Mouse (Mus musculus) myocyte (in vitro differentiated cells): ENCODE data around the gene Adarb2. TPM values are rescaled to one million over a fixed set of nuclear protein-coding genes. Genes with fewer than 3 reads are reported as not detected.

ENCODE experiments used
- H3K27me3 ChIP-seq: one replicate; pipeline ENCODE4 v1.6.1; 2011; ENCODE audit not compliant: control insufficient read depth, insufficient read depth, insufficient read length
- H3K36me3 ChIP-seq: one replicate; pipeline ENCODE4 v1.6.1; 2011; ENCODE audit not compliant: control insufficient read depth, insufficient read depth
- H3K4me2 ChIP-seq: one replicate; pipeline ENCODE4 v1.6.1; 2011; ENCODE audit warnings: low read depth, control low read depth
- H3K4me3 ChIP-seq: one replicate; pipeline ENCODE4 v1.5.1; 2011; ENCODE audit warnings: mild to moderate bottlenecking, control low read depth, moderate library complexity
- H3K79me2 ChIP-seq: one replicate; pipeline ENCODE4 v1.6.1; 2011; ENCODE audit not compliant: control insufficient read depth, insufficient read depth
- H3ac ChIP-seq: one replicate; pipeline ENCODE4 v1.6.1; 2011; ENCODE audit not compliant: control insufficient read depth, insufficient read length
- CEBPB ChIP-seq: IDR thresholded peaks from 2 replicates; pipeline ENCODE4 v1.6.1; 2011; ENCODE audit warnings: mild to moderate bottlenecking, moderate library complexity; ENCODE audit not compliant: poor library complexity, insufficient read depth, severe bottlenecking
- E2F4 ChIP-seq: IDR thresholded peaks from one replicate; pipeline ENCODE4 v1.6.1; 2011; ENCODE audit warnings: mild to moderate bottlenecking, control low read depth, moderate library complexity; ENCODE audit not compliant: insufficient read depth
- MAX ChIP-seq: IDR thresholded peaks from one replicate; pipeline ENCODE4 v1.6.1; 2011; ENCODE audit warnings: low read depth, mild to moderate bottlenecking, control low read depth
- MYOD1 ChIP-seq, 3 experiments: IDR thresholded peaks; one replicate each; pipeline ENCODE4 v1.6.1; 2011; ENCODE audit warnings: control low read depth in 2 of 3, low read depth in 2 of 3, mild to moderate bottlenecking in 2 of 3, moderate library complexity in 1 of 3; ENCODE audit not compliant: insufficient read length in 2 of 3, control insufficient read depth in 1 of 3
- MYOG ChIP-seq, 3 experiments: IDR thresholded peaks; one replicate each; pipeline ENCODE4 v1.6.1; 2011; ENCODE audit warnings: control low read depth in 2 of 3, low read depth in 2 of 3, mild to moderate bottlenecking in 2 of 3; ENCODE audit not compliant: insufficient read length in 2 of 3, control insufficient read depth in 1 of 3, insufficient read depth in 1 of 3
- POLR2A ChIP-seq: IDR thresholded peaks from one replicate; pipeline ENCODE4 v1.6.1; 2011; ENCODE audit warnings: low read depth, mild to moderate bottlenecking, control low read depth, moderate library complexity; ENCODE audit not compliant: insufficient read length
- POLR2AphosphoS2 ChIP-seq: IDR thresholded peaks from one replicate; pipeline ENCODE4 v1.6.1; 2011; ENCODE audit warnings: low read depth, control low read depth; ENCODE audit not compliant: insufficient read length
- REST ChIP-seq: IDR thresholded peaks from one replicate; pipeline ENCODE4 v1.6.1; 2011; ENCODE audit warnings: mild to moderate bottlenecking, control low read depth, moderate library complexity; ENCODE audit not compliant: insufficient read depth, insufficient read length
- SRF ChIP-seq: IDR thresholded peaks from one replicate; pipeline ENCODE4 v1.6.1; 2011; ENCODE audit warnings: low read depth; ENCODE audit not compliant: control insufficient read depth, insufficient read length
- TCF12 ChIP-seq: IDR thresholded peaks from one replicate; pipeline ENCODE4 v1.6.1; 2011; ENCODE audit warnings: mild to moderate bottlenecking, control low read depth; ENCODE audit not compliant: poor library complexity, insufficient read depth, severe bottlenecking
- TCF3 ChIP-seq: IDR thresholded peaks from one replicate; pipeline ENCODE4 v1.6.1; 2011; ENCODE audit warnings: low read depth, control low read depth; ENCODE audit not compliant: insufficient read length
- USF1 ChIP-seq: IDR thresholded peaks from one replicate; pipeline ENCODE4 v1.6.1; 2011; ENCODE audit warnings: low read depth, mild to moderate bottlenecking, control low read depth, moderate library complexity
- polyA plus RNA-seq: library from polyadenylated mRNA; unstranded; fragments of >200 nt; fragmentation: generic; extraction: Trizol; gene quantifications from one replicate; pipeline ENCODE4 v1.2.1, GENCODE M21; 2012; ENCODE audit warnings: missing spikeins

Adarb2 gene
- polyA plus RNA-seq, 1 experiment = not detected

DNA sequence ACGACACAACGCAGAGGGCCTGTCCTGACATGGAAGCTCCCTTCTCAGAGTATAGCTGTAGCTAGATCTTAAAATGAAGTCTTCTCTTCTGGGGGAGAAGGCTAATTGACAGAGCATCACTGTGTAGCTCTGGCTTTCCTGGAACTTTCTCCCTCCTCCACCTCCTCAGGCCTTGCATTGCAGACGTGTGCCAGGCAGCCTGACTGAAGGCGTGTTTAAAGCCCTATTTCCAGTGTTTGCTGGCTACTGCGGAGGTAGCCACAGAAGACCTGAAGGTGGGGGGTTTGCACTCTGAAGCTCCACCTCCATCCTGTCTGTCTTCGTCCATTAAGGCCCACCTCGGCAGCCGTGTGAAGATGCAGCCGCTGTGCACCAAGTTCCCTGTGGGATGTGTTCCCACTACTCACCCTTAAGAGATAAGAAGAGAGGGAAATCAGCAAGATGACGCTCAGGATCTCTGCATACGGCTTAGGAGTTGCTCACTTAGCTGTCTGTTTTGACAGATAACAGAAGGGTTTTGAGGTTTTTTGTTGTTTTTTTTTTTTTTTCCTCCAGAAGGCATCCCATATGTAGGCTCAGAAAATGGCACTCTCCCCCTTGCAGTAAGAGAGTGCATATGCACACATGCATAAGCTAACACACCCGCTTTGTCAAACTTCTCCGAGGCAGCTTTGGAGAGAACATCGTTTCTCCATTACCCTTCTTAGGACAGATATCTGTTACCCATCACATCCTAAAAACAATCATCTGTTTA lies 581.8 kb downstream of the Adarb2 start:
- no peak for TF ChIP-seq TCF3
- no peak for TF ChIP-seq MYOG (IDR thresholded peaks at IDR 0.05; ENCODE audit: control insufficient read depth in 1 of 3, insufficient read depth in 1 of 3, insufficient read length in 2 of 3, low read depth in 2 of 3)
- TF ChIP-seq REST = no peak
- no peak for TF ChIP-seq USF1
- Histone ChIP-seq H3K36me3 (no peaks in the 10 kb centered on the region), H3K4me2 (no peak overlapping the region), H3K27me3 (no peaks in the 10 kb centered on the region), H3ac (no peak overlapping the region), H3K4me3 (no peak overlapping the region), H3K79me2 (no peaks in the 10 kb centered on the region)

- H3K4me3 ChIP-seq = no peak overlapping the region
- TF ChIP-seq E2F4 (no peak), POLR2A (no peak), REST (no peak), TCF12 (no peak), POLR2AphosphoS2 (no peak), SRF (no peak), MAX (no peak), TCF3 (no peak), USF1 (no peak), MYOG (IDR thresholded peaks at IDR 0.05; ENCODE audit: control insufficient read depth in 1 of 3, insufficient read depth in 1 of 3, insufficient read length in 2 of 3, low read depth in 2 of 3) (no peak), CEBPB (no peak), MYOD1 (IDR thresholded peaks at IDR 0.05; ENCODE audit: control insufficient read depth in 1 of 3, insufficient read length in 2 of 3, low read depth in 2 of 3) (no peak)
- no peaks in the 10 kb centered on the region for H3K36me3 ChIP-seq
- no peaks in the 10 kb centered on the region for H3K27me3 ChIP-seq
- no peak overlapping the region for H3ac ChIP-seq
- H3K4me2 ChIP-seq = no peak overlapping the region
- no peaks in the 10 kb centered on the region for H3K79me2 ChIP-seq
These were observed 582.5 kb downstream of the Adarb2 start for GRCm38 (mm10) chr13:8785185-8785584.

GRCm38 (mm10) chr13:8793217-8793616 lies 590.6 kb downstream of the Adarb2 start:
- no peak overlapping the region for H3K4me2 ChIP-seq
- H3K4me3 ChIP-seq = no peak overlapping the region
- no peak for TF ChIP-seq MYOD1 (IDR thresholded peaks at IDR 0.05; ENCODE audit: control insufficient read depth in 1 of 3, insufficient read length in 2 of 3, low read depth in 2 of 3)
- TF ChIP-seq USF1 = no peak
- TF ChIP-seq TCF3 = no peak
- TF ChIP-seq POLR2A = no peak
- no peak for TF ChIP-seq SRF
- no peak for TF ChIP-seq CEBPB
- no peaks in the 10 kb centered on the region for H3K36me3 ChIP-seq
- H3K27me3 ChIP-seq = no peaks in the 10 kb centered on the region
- H3ac ChIP-seq = no peak overlapping the region
- no peaks in the 10 kb centered on the region for H3K79me2 ChIP-seq

DNA sequence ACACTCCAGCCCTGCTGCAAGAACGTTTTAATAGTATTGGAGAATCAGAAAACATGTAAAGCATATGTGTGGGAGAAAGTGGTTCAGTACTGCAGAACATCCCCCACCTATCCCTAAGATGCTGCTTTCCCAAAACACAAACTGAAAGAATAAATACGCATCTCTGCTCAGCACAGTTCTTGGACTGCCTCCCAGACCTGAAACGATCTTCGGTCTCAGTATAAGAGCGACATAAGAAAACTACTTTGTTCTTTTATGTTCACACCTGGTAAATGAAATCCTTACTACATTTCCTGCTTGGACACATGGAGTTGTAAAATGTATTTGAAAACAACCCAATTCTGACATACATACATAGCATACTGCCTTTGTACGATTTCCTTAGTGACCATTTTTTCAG lies 597.9 kb downstream of the Adarb2 start:
- H3K27me3 ChIP-seq = no peaks in the 10 kb centered on the region
- no peak for TF ChIP-seq MAX
- no peak for TF ChIP-seq SRF
- no peak for TF ChIP-seq TCF3
- no peak for TF ChIP-seq POLR2A
- no peak for TF ChIP-seq E2F4
- TF ChIP-seq MYOG (IDR thresholded peaks at IDR 0.05; ENCODE audit: control insufficient read depth in 1 of 3, insufficient read depth in 1 of 3, insufficient read length in 2 of 3, low read depth in 2 of 3) = no peak
- TF ChIP-seq TCF12 = no peak
- no peak for TF ChIP-seq POLR2AphosphoS2
- no peak for TF ChIP-seq USF1
- TF ChIP-seq MYOD1 (IDR thresholded peaks at IDR 0.05; ENCODE audit: control insufficient read depth in 1 of 3, insufficient read length in 2 of 3, low read depth in 2 of 3) = no peak
- TF ChIP-seq CEBPB = no peak
- TF ChIP-seq REST = no peak
- no peak overlapping the region for H3ac ChIP-seq
- no peak overlapping the region for H3K4me2 ChIP-seq
- no peak overlapping the region for H3K4me3 ChIP-seq
- no peaks in the 10 kb centered on the region for H3K79me2 ChIP-seq
- H3K36me3 ChIP-seq = peaks cover 11% of the 10 kb centered on the region

DNA sequence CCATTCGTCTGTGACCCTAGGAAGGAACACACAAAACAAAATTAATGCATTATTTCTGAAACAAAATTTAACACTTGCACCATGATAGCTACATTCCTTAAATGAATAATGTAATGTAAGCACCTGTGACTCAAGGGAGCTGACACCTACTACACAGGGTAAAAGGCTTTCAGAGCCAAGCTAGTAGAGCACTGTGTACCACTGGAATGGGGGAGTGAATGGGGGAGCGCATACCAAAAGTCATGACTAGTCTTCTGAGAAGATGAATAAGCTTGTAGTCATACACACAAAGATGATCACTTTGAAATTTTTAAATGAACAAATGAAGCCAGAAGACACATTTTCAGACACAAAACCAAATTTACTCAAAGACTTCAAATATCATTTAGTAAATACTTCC lies 603.3 kb downstream of the Adarb2 start:
- Histone ChIP-seq H3K27me3 (no peaks in the 10 kb centered on the region), H3ac (no peak overlapping the region), H3K4me3 (no peak overlapping the region), H3K36me3 (peaks cover 16% of the 10 kb centered on the region), H3K79me2 (no peaks in the 10 kb centered on the region), H3K4me2 (no peak overlapping the region)
- no peak for TF ChIP-seq USF1
- TF ChIP-seq SRF = no peak
- no peak for TF ChIP-seq E2F4
- no peak for TF ChIP-seq POLR2A
- no peak for TF ChIP-seq TCF12
- no peak for TF ChIP-seq CEBPB
- TF ChIP-seq MYOD1 (IDR thresholded peaks at IDR 0.05; ENCODE audit: control insufficient read depth in 1 of 3, insufficient read length in 2 of 3, low read depth in 2 of 3) = no peak
- TF ChIP-seq POLR2AphosphoS2 = no peak
- TF ChIP-seq MYOG (IDR thresholded peaks at IDR 0.05; ENCODE audit: control insufficient read depth in 1 of 3, insufficient read depth in 1 of 3, insufficient read length in 2 of 3, low read depth in 2 of 3) = no peak
- TF ChIP-seq REST = no peak
- TF ChIP-seq TCF3 = no peak
- no peak for TF ChIP-seq MAX
